Mouse (Mus musculus) right cerebral cortex, postnatal 36 days (tissue): ENCODE measurements around the gene Qtrt1.
"Not testable (repeated sequence)": the region's sequence is repeated elsewhere in the genome, so short reads cannot be mapped to it uniquely, and the experiment has no call there.

Experiments used
- DNase-seq, 2 experiments: peaks; one replicate each; pipeline ENCODE4 v3.0.0; 2022; ENCODE audit warnings: low spot score in 2 of 2, mixed read lengths in 1 of 2

Gene Qtrt1

DNA sequence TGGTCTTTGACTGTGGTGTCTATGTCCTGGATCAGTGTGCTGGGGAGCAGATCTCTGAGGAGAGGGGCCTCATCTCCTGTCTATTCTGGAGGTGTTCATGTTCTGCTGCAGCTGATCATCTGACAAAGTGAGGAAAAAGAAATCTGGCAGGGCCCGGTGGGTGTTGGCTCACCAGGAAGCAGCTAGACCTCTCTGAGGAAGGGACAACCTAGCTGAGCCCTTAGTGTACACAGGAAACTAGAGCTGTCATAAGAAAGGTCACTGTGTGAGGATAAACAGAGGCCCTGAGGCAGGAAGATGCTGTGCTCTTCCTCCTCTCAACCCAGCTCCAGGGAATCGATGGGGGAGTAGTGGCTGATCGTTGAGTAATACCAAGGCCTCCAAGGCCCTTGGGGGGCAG, 38.6 kb downstream of the Qtrt1 start:
- DNase-seq = no peak

DNA sequence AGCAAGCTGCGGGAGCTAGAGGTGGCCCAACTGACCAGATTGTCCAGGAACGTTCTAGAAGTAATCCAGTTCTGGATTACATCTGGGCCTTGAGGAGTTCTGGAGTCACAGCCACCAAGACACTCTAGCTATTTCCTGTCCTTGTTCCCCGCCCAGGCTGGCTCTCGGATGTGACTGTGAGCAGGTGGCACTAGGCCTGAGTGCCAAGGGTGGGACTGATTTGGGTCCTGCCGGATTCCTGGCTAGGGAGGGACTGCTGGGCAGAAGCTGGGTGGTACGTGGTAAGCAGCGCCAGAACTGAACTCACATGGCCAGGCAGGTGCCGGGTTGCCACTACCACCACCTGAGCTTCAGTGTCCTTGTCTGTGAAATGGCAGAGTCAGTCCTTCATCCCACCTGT, 39.8 kb downstream of the Qtrt1 start:
- no peak for DNase-seq

GRCm38 (mm10) chr9:21451870-21452269, 40.2 kb downstream of the Qtrt1 start:
- no peak for DNase-seq

DNA sequence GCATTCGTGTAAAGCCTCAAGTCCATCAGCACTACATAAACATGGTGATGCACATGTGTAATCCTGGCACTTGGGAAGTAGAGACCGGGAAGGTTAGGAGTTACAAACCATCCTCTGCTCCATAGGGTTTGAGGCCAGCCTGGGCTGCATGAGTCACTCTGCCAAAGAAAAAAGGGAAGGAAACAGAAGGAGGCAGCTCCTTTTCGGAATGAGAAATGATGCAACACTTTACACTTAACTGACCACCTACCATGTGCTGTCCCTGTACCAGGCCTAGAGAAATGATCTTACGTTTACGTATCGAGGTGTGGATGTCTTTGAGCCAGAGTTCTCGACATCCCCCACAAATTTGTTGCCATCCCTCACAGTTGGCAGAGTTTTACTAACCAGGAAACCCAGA, 41.4 kb downstream of the Qtrt1 start:
- no peak for DNase-seq

- no peak for DNase-seq
Measured at GRCm38 (mm10) chr9:21453459-21453858, 41.8 kb downstream of the Qtrt1 start.

- no peak for DNase-seq
Measured at GRCm38 (mm10) chr9:21454556-21454955, 42.9 kb downstream of the Qtrt1 start.

DNA sequence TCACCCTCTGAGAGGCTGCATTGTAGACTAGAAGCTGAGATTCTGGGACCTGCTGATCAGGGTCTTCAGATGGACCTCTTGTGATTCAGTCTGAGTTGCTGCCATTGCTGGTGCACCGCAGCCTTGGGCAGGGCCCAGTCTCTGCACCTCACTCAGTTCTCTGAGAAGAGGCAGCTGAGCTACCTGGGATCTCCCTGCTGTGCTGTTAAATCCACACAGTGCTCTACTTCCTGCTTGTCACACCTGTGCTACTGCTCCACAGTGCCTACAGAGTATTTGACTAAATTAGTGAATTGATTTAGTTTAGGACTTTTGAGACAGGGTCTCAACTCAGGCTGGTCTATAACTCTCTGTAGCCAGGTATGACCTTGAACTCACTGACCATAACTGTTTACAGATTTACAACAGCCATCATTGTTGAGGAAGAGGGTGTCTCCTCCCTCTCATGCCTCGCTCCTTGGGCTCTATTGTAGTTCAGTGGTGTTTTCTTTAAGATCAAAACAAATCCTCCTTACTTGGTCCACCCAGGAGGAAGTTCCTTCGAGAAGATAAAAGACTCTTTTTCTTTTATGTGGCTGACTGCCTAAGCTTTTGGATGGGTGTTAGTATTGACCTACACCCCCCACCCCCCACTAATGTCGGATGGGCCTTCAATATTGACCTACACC, 43.6 kb downstream of the Qtrt1 start:
- no peak for DNase-seq

DNA sequence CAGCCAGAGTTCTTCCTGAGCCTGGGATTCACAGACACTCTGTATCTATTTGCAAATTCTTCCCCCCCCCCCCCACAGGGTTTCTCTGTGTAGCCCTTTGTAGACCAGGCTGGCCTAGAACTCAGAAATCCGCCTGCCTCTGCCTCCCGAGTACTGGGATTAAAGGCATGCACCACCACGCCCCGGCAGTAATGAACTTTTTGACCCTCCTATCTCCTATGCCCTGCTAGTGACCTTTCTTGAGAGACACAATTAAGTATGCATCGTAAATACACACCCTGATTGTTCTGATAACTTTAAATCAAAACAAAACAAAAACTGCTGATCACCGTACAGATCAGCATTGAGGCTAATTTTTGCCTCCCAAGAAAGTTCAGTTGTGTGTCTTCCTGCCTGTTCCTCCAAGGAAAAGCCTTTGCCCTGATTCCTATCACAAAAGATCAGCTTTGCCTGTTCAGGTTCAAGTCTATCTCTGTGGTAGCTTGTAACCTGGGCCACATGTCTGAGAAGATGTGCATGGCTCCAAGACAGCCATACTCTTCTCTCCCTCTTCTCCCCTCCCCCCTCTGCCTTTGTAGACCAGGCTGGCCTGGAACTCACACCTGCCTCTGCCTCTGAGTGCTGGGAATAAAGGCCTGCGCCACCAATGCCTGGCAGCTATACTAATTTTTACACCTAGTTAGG, 44.8 kb downstream of the Qtrt1 start:
- no peak for DNase-seq

DNA sequence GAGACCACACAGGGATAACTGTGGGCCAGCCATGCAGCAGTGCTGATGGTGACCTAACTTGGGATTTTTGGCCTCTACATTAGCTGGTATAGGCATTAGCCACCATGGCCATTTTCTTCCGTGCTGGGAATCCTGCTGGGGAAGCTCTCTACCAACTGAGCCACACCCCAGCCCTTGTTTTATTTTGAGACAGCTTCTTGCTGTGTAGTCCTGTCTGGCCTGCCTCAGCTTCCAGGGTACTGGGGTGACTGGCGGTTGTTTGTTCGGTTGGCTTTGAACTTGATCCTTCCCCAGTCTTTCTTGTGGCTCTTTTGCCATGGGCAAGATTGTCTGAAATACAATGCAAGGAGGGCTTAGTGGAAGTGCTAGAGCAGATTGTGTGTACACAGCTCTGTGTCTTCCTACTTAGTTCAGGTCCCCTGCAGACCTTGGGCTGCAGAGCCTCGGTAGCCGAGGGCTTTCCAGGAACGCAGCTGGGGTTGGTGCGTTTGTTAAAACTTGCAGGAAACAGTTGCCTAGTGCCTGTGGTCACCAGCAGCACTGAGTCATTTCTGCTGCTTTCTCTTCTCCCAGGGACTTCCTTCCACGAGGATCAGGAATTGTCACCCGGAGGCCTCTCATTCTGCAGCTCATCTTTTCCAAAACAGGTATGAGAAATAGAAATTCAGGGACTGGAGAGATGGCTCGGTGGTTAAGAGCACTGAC, 45.4 kb downstream of the Qtrt1 start:
- DNase-seq = no peak

- no peak for DNase-seq
Measured at GRCm38 (mm10) chr9:21458821-21459220, 47.2 kb downstream of the Qtrt1 start.

- no peak for DNase-seq
Measured at GRCm38 (mm10) chr9:21460400-21460940, 48.8 kb downstream of the Qtrt1 start.

GRCm38 (mm10) chr9:21463138-21463590, 51.5 kb downstream of the Qtrt1 start:
- peak in 1 of 2 experiments; percentile 40 for DNase-seq

DNA sequence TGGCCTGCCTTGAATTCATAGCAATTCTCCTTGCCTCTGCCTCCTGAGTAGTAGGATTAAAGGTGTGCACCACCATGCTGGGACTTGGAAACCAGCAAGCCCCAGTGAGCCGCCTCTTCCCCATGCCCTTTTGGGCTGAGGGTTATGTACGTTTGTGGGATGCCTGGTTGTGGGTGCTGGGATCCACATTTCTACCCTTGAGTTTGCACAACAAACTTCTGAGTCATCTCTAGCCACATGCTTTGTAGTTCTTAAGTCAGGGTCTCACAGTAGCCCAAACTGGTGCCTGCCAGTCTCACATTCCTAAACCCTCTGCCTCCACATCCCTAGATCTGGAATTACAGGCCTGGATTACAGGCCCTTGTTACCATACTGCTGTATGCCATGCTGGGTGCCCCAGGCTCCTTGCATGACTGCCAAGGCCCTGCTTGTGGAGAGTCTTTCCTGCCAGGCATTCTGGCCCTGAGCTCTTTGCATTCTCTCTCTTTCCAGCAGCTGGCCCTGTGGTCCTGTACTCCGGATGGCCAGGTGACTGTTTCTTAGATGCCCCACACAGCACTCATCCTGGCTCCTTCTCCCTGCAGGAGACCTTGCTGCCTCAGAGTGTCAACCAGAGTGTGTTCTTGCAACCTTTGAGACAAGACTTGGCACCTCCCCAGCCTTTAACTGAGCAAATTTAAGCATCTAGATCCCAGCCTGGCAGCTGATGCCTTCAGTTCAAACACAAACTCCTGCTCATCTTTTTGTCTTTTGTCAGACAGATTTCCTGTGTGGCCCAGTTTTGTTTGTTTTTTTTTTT, 52.3 kb downstream of the Qtrt1 start:
- DNase-seq = no peak

GRCm38 (mm10) chr9:21464565-21464928, 52.9 kb downstream of the Qtrt1 start:
- not testable (repeated sequence) for DNase-seq

DNA sequence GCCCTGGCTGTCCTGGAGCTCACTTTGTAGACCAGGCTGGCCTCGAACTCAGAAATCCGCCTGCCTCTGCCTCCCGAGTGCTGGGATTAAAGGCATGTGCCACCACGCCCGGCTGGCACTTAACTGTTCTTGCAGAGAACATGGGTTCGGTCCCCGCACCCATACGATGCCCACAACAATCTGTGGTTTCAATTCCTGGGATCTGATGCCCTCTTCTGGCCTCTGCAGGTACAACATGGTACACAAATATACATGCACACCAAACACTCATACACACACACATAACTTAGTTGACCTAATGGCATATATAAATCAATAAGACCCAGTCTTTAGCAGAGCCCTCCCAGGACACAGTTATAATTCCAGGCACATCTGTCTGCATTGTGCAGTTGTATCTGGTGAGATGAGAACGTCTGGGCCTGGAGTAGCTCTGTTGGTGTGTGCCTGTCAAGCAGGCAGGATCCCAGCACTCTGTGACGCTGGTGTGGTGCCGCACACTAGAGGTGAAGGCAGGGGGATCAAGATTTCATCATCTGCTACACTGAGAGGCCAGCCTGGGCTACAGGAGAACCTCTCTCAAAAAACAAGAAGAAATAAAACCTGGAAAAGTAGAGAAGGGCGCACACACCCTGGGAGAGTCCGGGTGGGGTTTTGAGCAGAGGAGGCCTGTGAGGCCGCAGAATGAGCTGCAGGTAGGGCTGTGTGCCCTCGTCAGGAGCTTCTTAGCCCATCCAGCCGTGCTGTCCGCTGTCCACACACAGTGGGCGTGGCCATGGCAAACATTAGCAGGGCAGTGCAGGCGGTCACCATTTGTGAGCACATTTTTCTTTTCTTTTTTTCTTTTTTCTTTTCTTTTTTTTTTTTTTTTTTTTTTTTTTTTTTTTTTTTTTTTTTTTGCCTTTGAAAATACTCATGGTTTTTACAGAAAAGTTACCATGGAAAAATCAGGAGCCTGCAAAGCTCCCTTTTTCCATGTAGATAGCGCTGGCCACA, 57.7 kb downstream of the Qtrt1 start:
- no peak for DNase-seq
